Mouse (Mus musculus): ENCODE results near the gene Ankrd40. TPM values are rescaled to one million over a fixed set of nuclear protein-coding genes. Genes with fewer than 3 reads are reported as not detected.

Gene Ankrd40
- total and polyA plus RNA-seq, 3 experiments: 56.0 to 98.8 (median 62.0) TPM

GRCm38 (mm10) chr11:94312733-94313132, 15.1 kb upstream of the Ankrd40 start:
- in situ Hi-C loops (cut with MboI; ENCODE audit: low pct_ligation_motif_present, low pct_unique_long_range_greater_than_20kb, low sequenced_read_pairs): no loop called here
- no peak overlapping the region for H3K4me2 ChIP-seq (ENCODE audit: insufficient read depth, low read depth, poor library complexity, severe bottlenecking)
- no peak for DNase-seq (ENCODE audit: extremely low read depth)
- H3K4me1 ChIP-seq (ENCODE audit: control insufficient read depth in 1 of 2, insufficient read depth in 2 of 2): peaks cover 11 to 70% of the 10 kb centered on the region in 2 experiments; a peak in 3 of 4 replicates
- no peak for TF ChIP-seq UBTF (IDR thresholded peaks at IDR 0.05; ENCODE audit: low read depth, low read length)
- TF ChIP-seq SIN3A (IDR thresholded peaks at IDR 0.05; ENCODE audit: low read length): no peak
- no peak for TF ChIP-seq KAT2A (IDR thresholded peaks at IDR 0.05; ENCODE audit: insufficient replicate concordance, low read length)
- no peak for TF ChIP-seq TBP (conservative IDR thresholded peaks at IDR 0.05; ENCODE audit: low read depth, low read length)
- TF ChIP-seq ZC3H11A (IDR thresholded peaks at IDR 0.05; ENCODE audit: low read depth, low read length): no peak
- TF ChIP-seq CHD2 (IDR thresholded peaks at IDR 0.05; ENCODE audit: low read length): no peak
- no peak for TF ChIP-seq BHLHE40 (IDR thresholded peaks at IDR 0.05; ENCODE audit: low read depth, low read length)
- no peak for TF ChIP-seq MAFK (IDR thresholded peaks at IDR 0.05; ENCODE audit: insufficient replicate concordance, low read length)
- TF ChIP-seq MAZ (IDR thresholded peaks at IDR 0.05; ENCODE audit: low read depth, low read length): no peak
- TF ChIP-seq GABPA (IDR thresholded peaks at IDR 0.05; ENCODE audit: insufficient replicate concordance, low read depth, low read length): no peak
- TF ChIP-seq TCF12 (IDR thresholded peaks at IDR 0.05; ENCODE audit: low read depth, low read length): no peak
- no peak for TF ChIP-seq CHD1 (IDR thresholded peaks at IDR 0.05; ENCODE audit: low read depth, low read length)
- no peak for TF ChIP-seq MXI1 (IDR thresholded peaks at IDR 0.05; ENCODE audit: low read depth, low read length)
- H3K9me3 ChIP-seq (replicated peaks; ENCODE audit: low read length): no peaks in the 10 kb centered on the region
- H3K4me3 ChIP-seq (replicated peaks in 1 of 3; ENCODE audit: low read depth in 2 of 3, low read length in 2 of 3, poor library complexity in 1 of 3): no peak overlapping the region
- peaks cover 9 to 79% of the 10 kb centered on the region in 2 experiments for H3K36me3 ChIP-seq (replicated peaks in 1 of 2; ENCODE audit: control insufficient read depth in 1 of 2, insufficient read depth in 1 of 2, low read length in 1 of 2)
- H3K79me2 ChIP-seq (replicated peaks; ENCODE audit: control insufficient read depth, extremely low read depth, insufficient read depth, poor library complexity, severe bottlenecking): peaks cover 96% of the 10 kb centered on the region
- dilution Hi-C loops (cut with MboI; ENCODE audit: extremely low pct_ligation_motif_present, extremely low pct_unique_long_range_greater_than_20kb, low sequenced_read_pairs): no loop called here
- no peaks in the 10 kb centered on the region for H3K27me3 ChIP-seq (replicated peaks)
- H3K9ac ChIP-seq (ENCODE audit: insufficient read depth, low read depth): no peak overlapping the region
- no peak overlapping the region for H3K27ac ChIP-seq (ENCODE audit: insufficient read depth, low read depth)

- H3K4me3 ChIP-seq (replicated peaks in 1 of 3; ENCODE audit: low read depth in 2 of 3, low read length in 2 of 3, poor library complexity in 1 of 3): no peak overlapping the region
Measured at GRCm38 (mm10) chr11:94314098-94314652, 13.6 kb upstream of the Ankrd40 start.

More at GRCm38 (mm10) chr11:94314098-94314652, 13.6 kb upstream of the Ankrd40 start:
- dilution Hi-C loops (cut with MboI; ENCODE audit: extremely low pct_ligation_motif_present, extremely low pct_unique_long_range_greater_than_20kb, low sequenced_read_pairs) (no loop called here), in situ Hi-C loops (cut with MboI; ENCODE audit: low pct_ligation_motif_present, low pct_unique_long_range_greater_than_20kb, low sequenced_read_pairs) (no loop called here)
- peak overlapping the region; percentile 37; the same call in 1 of the 2 replicates for H3K4me2 ChIP-seq (ENCODE audit: insufficient read depth, low read depth, poor library complexity, severe bottlenecking)
- H3K27ac ChIP-seq (ENCODE audit: insufficient read depth, low read depth): no peak overlapping the region
- no peaks in the 10 kb centered on the region for H3K27me3 ChIP-seq (replicated peaks)
- no peaks in the 10 kb centered on the region for H3K9me3 ChIP-seq (replicated peaks; ENCODE audit: low read length)
- peaks cover 13 to 84% of the 10 kb centered on the region in 2 experiments; a peak in 3 of 4 replicates for H3K4me1 ChIP-seq (ENCODE audit: control insufficient read depth in 1 of 2, insufficient read depth in 2 of 2)
- H3K36me3 ChIP-seq (replicated peaks in 1 of 2; ENCODE audit: control insufficient read depth in 1 of 2, insufficient read depth in 1 of 2, low read length in 1 of 2): peaks cover 7 to 73% of the 10 kb centered on the region in 2 experiments
- H3K79me2 ChIP-seq (replicated peaks; ENCODE audit: control insufficient read depth, extremely low read depth, insufficient read depth, poor library complexity, severe bottlenecking): peaks cover 99% of the 10 kb centered on the region
- H3K9ac ChIP-seq (ENCODE audit: insufficient read depth, low read depth): no peak overlapping the region; the same call in 1 of the 2 replicates
- no peak for DNase-seq (ENCODE audit: extremely low read depth)
- TF ChIP-seq POLR2A (IDR thresholded peaks at IDR 0.05; ENCODE audit: low read depth, low read length) (no peak), CHD1 (IDR thresholded peaks at IDR 0.05; ENCODE audit: low read depth, low read length) (0 out of 2 replicates have a peak, but pooled peaks have one; percentile 11), JUND (conservative IDR thresholded peaks at IDR 0.05; ENCODE audit: low read depth, low read length) (no peak), PAX5 (IDR thresholded peaks at IDR 0.05; ENCODE audit: low read length) (no peak), MAX (IDR thresholded peaks at IDR 0.05; ENCODE audit: low read length) (no peak), IRF4 (IDR thresholded peaks at IDR 0.05; ENCODE audit: low read depth, low read length) (no peak)
